Mouse (Mus musculus) ES-Bruce4 (cell line): ENCODE data around the gene Rln3.

Experiments used
- CTCF ChIP-seq: IDR thresholded peaks from one replicate; pipeline ENCODE4 v1.8.1; 2011; ENCODE audit warnings: low read depth, low read length
- POLR2A ChIP-seq: IDR thresholded peaks from one replicate; pipeline ENCODE4 v1.8.1; 2011; ENCODE audit warnings: low read length; ENCODE audit not compliant: insufficient read depth

GRCm38 (mm10) chr8:84021569-84021968 is 23.2 kb downstream of the Rln3 start:
- no peak for TF ChIP-seq POLR2A
- no peak for TF ChIP-seq CTCF
